Mouse (Mus musculus) urinary bladder, postnatal 10 days (tissue): ENCODE results near the gene Clstn3.
"Not testable (repeated sequence)": the region's sequence is repeated elsewhere in the genome, so short reads cannot be mapped to it uniquely, and the experiment has no call there.

ENCODE experiments used
- DNase-seq: peaks from one replicate; pipeline ENCODE4 v3.0.0; 2022; ENCODE audit warnings: low spot score

Clstn3 gene

DNA sequence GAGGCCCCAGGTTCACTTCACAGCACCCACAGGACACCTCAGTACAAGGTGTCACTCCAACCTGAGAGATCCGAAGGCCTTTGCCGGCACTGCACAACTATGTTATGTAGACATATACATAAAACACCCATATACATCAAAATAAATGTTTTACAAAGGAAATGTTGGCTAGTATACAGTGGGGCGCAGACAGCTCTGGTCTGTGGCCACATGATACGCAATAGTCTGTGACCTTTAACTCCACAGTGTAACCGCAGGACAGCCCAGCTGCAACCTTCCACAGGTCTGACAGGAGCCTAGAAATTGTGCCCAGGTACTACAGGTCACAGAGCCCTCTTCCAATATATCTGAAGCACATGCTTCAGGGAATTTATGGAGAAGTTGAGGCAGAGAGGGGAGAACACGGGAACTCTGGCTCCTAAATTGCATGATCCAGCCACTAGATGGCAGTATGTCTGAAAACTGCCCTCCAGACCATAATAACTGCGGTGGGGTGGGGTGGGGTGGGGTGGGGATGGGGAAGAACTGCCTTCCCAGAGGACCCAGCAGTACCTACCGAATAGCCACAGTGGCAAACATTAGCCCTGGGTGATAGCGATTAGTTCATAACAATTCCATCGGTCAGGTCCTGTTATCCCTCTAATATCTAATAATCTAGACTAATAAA is 16.3 kb downstream of the Clstn3 start:
- DNase-seq: no peak

DNA sequence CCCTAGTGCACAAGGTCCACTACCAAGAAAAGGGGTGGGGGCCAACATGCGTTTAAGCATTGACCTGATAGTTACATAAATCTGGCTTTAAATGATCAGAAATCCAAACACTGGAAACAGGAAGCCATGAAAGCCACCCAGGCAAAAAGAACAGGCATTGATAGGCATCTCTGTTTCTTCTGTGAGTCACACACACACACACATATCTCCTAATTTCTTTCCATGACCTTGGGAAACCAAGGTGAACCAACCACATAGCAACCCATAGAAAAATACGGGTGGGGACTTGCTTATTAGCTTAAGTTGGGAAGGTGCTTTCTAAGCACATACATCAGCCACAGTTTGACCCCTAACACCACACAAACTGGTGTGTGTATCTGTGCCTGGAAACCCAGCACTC is 17.2 kb downstream of the Clstn3 start:
- DNase-seq: no peak

DNA sequence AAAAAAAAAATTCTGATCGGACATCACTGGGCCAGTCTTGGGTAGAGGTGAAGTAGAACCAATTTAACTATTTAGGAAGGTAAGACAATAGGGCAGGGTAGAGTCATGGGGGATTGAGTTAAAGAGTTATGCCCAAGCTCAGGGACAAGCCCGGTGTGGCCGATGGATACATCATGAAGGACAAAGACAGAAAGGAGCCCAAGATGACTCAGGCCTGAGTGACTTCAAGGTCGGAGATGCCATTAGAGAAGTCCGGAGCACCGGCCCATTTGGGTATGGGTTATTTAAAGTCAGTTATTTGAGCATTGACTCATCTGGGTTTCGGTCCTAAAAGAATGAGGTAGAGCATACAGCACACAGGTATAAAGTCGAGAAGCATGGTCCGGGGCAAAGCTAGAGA is 18.1 kb downstream of the Clstn3 start:
- DNase-seq: no peak

DNA sequence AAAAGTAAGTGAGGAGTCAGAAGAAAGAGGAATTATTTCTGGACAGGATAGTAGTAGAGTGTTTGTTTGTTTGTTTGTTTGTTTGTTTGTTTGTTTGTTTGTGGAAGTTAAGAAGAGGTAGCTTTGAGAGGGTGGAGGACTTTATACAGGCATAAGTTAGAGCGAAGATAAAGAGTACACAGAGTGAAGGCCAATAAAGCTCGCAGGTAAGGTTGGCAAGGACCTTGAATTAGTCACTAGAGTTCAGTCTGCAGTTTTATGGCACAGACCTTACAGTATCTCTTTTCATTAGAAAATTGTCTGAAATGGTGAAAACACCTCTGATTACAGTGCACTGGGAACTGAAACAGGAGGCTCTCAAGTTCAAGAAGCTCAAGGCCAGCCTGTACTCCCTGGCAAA is 18.6 kb downstream of the Clstn3 start:
- no peak for DNase-seq

DNA sequence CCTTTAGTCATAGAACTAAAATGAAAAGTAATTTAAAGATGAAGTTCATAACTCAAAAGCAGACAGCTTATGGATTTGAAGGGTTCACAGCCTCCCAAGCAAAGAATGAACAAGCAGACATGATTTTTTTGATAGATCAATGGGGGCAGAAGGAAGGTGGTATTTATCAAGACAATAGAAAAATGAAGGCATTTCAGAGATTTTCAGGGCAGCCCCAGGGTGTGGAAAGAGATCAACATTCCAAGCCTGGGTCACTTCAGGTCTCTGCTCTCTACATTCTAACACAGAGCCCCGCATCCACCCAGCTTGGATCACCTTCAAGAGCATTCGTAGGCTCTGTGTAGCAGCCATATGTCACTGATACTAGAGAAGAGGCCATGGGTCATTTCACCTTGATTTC is 21.3 kb downstream of the Clstn3 start:
- DNase-seq: no peak

DNA sequence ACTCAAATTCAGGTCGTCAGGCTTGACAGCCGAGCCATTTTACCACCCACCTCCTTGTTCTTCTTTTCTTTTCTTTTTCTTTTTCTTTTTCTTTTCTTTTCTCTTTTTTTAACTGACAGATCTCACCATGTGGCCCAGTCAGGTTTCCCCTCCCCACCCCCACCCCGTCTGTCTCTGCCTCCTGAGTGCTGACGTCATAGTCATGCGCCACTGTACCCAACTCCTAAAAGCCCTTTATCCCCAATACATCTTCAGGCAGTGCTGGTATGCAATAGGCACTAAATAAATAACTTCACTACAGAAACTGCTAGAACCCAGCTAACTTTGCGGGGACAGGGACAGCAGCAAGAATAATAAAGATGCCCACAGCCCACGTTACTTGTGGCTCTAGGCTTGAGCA is 28.3 kb downstream of the Clstn3 start:
- no peak for DNase-seq

DNA sequence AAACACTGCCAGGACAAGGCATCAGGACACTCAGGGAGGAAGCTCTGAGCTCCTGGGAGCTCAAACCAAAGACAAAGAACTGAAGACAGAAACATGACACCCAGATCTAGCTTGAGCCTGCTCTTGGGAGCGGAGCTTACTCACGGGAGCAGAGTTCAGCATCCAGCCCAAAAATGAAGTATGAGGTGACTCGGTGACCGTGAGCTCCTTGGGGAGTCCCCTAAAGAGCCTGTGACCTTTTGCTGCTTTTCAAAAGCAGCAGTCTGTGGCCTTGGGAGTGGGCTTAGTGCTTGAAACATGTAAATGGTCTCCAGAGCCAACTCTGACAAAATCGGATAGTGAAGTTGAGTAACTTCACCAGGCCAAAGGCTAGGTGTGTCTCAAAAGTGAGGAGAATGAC is 29.4 kb downstream of the Clstn3 start:
- no peak for DNase-seq

DNA sequence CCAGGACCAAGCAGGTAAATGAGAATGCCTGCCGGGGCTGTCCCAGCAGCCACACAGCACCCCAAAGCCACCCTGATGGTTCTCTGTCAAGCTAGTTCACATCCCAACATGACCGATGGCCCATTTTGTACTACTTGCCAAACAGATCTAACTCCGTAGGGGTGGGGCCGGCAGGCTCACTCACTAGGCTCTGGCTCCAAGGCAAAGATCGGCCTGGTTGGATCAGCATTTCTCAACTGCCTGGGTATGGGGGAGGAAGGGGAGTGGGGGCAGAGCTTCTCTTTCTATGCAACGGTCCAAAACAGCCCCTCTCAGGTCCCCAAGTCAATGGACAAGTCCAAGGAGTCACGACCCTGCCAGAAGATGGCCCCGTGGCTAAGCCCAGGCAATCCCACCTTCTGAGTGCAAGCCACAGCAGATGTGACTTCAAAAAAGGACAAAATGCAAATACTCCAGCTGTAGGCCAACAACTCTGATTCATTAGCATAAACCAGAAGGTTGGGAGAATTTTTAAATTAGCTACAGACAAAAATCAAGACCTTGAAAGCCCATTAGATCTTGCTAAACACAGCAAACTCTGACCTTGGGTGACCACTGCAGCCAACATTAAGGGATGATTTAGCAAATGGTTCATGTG is 30.8 kb downstream of the Clstn3 start:
- no peak for DNase-seq

DNA sequence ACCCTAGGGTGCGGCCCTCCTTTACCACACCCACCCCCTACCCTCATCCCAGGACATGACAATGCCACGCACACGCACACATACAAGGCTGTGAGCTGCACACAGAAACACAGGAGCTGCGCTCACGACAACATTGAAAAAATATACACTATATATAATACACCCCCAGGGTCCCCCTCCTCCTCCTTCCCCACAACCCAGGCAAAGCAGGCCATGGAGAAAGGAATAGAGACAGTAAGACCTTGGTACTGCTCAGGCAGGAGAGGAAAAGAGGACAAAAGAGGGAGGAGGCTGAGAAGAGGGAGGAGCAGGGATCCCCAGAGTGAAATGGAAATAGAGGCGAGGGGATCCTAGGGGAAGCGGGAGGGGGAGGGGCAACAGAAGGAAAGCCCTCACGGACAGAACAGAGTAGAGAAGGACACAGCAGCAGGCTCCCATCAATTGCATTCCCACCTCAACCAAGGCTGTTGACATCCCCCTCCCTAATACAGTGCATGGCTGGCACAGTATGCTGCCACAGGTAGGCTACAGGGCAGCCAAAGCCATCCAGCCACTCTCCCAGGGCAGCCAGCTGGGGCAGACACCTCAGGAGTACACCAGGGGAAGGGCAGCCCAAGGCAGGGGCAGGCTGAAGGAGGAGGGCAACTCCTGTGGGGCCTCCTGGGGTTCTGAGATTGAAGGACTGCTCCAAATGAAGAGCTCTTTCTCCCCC is 33.7 kb downstream of the Clstn3 start:
- no peak for DNase-seq

DNA sequence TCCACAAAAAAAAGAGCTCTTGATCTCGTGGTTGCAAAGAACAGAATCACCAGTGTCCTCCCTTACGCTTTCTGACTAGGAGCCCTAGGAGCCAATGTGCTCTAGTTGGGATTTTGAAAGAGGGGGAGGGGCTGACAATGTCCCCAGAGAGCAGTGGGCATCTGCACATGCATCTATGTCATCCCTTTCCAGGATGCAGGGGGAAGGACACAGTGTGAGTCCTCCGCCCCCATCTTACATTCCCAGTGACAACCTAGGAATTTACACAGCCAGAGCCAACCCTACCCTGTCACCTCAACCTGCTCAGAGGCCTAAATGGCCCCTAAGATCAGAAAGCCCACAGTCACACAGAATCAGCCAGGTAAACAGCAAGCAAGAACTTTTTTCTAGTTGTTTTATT is 34.2 kb downstream of the Clstn3 start:
- no peak for DNase-seq

DNA sequence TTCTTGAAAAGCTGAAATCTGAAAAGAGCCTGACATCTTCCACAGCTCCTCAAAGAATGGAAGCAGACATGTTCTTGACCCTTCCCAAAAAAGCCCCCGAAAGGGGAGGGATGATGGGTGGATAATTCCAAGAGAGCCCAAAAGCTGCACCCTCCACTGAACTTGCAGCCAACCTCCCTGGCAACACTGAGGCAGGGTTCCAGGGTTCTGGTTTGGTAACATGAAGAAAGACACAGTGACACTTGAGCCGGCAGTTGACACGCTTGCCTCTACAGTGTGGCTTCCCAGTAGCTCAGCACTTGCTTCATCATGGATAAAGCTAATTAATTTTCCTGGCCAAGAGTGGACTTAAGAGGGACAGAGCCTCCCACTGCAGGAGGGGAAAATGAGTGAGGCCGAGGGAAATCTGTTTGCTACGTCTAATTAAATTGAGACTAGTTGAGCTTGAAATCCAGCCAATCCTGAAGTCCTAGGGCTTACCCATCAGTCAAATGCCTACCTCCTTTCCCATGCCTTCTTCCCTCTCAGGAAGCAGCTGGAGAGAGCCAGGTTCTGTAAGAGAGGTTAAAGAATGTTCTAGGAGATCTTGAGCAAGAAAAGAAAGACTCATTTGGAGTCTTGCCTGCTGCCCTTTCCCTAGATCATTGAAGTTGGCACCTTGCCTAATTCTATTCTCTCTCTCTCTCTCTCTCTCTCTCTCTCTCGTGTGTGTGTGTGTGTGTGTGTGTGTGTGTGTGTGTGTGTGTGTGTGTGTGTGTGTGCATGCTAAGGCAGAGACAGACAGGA is 36.6 kb downstream of the Clstn3 start:
- no peak for DNase-seq

DNA sequence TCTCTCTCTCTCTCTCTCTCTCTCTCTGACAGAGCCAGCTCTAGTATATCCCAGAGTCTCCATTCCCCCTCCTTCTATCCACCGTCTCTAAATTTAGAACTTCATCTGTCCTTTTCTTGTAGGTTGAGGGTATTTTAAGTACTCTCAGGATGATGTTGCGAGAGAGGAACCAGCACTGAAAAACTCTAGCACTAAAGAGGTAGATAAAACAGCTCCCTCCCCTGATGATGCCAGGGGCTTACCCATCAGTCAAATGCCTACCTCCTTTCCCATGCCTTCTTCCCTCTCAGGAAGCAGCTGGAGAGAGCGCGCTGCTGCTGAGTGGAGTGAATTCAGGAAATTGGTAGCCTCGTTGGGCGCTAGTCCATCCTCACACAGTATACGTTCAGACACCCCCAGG is 37.3 kb downstream of the Clstn3 start:
- no peak for DNase-seq

DNA sequence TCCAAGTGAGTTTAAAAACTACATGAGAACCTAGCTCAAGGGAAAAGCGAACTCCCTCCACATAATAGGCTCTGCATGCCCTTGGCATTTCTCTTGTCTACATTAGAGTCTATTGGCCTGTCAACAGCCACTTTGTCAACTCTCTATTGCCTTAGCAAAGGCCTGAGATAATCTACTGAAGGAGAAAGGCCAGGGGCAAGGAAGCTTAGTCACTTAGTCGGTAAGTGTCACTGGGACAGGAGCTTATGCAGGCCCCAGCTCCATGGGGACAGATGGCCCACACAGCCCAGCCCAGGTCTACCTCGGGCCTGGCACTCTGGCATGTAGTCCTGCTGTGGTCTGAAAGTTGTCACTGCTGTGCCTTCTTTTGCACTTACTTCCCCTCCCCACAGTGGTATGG is 38.0 kb downstream of the Clstn3 start:
- DNase-seq: no peak

DNA sequence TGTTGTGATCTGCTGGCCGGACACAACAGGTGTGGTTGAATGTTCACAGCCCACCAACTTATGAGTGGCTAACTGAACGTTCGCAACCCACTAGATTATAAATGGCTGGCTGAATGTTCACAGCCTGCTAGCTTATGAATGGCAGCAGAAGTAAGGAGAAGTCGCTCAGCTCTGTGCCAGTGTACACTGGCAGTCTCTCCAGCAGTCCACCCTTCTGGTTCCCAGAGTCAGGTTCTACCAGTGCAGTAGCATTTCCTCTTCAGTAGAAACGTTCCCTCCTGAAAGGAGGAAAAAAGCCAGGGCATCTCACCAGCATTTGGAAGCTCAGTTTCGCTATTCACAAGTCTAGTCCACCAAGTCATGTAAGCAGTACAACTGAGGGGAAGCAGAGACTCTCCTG is 39.1 kb downstream of the Clstn3 start:
- no peak for DNase-seq

DNA sequence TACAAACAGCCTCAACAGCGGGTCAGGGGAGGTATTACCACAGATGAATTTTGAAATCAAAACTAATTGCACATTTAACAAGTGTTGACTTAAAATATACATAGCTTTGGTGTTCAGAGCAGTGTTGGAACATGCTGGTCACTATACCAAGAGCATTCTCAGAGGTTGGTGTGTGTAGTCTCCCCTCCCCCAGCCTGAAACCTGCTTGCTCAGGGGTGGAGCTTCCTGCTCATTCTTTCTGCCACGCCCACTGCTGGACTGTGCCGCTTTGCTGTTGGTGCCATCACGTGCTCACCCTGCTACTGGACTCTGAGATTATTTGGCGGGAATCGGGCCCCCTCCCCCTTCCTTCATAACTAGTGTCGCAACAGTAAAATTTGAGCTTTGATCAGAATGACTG is 39.6 kb downstream of the Clstn3 start:
- not testable (repeated sequence) for DNase-seq

DNA sequence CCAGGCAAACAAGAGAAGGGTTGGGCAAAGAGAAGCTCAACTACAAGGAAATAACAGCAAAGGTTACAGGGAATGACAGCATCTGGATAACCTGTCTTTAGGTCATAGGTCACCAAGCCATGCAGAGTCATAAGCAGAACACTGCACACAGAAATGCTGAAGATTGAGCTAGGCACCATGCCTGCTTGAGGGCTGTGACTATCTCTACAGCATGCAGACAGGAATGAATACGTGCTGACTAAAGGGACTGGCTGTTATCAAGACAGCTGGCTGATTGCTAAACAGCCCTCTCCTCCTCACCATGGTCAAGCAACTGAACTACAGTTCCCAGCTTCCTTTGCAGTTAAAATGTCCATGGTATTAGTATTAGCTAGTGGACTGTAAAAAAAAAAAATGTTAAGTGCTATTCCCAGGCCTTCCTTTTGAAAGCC is 40.5 kb downstream of the Clstn3 start:
- DNase-seq: no peak

DNA sequence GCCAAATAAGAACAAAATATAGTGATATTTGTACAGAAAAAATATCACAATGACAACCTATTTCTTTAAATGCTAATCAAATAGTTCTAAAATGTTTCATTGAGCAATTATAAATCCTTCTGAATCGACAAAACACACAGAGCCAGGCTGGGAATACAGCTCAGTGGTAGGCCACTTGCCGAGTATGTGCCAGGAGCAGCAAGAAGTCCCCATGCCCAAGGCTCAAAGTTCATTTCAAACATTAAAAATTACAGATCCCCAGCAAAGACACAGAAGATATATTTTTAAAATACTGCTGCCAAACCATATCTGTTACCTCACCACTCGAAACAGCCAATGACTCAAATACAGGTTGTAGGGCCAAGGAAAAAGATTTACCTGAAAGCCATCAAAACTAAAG is 45.9 kb downstream of the Clstn3 start:
- no peak for DNase-seq

DNA sequence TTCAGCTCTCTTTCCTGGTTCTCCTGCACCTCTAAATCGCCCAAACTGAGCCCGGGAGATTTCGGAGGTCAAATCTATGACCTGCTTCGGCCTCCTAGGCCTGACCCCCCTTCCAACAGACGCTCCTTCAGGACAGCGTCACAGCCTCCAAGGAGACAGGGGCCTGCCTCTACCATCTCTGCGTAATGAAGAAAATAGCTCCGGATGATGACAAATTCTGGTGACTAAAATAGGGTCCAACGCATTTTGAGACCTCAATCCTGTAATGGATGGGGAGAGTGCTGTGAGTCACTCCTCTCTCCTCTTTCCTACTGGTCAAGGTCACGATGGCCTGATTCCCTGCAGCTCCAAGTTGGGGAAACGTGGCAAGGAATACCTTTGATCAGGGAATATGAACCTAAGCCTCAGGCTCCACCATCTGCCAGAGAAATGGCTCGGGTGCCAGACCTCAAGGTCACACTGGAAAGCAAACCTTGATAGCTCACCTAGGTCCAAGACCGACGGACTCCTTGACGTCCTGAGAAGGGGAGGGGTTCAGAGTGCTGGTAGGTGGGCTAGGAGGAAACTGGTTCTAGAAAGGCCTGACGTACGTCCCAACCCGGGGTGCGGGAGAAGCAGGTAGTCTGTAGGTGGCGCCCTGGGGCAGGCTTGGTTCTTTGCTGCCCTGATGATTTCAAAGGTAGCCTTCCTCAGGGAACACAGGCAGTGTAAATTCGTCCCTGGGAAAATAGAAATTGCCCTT is 49.1 kb downstream of the Clstn3 start:
- DNase-seq: no peak

DNA sequence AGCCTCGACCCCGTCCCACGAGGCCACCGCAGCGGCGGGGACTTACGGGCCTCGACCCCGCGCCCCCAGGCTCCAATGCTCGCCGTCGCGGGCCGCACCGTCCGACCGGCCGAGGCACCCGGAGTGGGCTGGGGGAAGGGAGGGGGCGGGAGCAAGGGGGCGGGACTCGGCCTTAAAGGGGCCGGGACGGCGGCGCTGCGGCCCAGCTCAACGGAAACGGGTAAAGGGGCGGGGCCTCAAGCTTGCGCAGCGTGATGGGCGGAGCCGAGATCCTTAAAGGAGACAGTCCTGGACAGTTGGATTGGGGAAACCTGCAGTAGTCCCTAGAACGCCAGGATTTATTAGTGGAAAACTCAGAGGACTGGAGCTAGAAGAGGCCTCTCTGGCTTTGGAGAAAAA is 49.7 kb downstream of the Clstn3 start, which contains the start of gene Pex5:
TSS of gene Pex5 (minus strand) at position 141 of the 399 bp plus-strand sequence.
- DNase-seq: peak; percentile 87

DNA sequence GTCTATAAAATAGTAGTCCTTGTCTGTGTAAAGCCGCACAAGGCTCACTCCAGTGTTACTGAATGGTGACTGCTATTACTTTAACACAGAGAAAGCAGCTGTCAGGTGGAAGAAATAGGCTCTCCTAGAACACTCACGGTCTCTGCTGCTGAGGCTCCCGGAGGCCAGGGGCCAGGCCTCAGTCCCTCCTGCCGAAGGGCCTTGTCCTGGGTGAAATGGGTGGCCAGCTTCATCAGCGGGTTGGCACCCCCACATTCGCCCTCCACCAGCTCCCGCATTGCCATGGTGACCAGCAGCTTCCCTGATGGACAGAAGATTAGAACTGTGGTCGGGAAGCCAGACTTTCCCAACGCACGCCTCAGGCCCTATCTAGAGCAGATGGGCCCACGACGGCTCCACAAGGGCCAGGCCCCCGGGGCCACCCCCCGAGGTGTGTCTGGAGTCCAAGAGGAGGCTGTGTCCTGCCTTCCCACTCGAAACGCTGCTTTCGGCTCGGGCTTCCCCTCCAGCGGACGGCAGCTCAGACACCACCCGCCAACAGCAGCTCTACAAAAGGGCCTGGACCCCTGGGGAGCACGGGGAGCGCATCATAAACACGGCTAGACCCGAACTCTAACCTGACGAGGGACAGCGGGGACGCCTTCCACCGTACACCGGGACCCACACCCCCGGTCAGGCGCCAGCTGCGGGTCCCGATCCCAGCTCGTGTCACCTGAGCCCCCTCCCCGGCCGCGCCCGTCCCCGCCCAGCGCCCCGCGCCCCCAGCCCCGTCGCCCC is 50.3 kb downstream of the Clstn3 start:
- no peak for DNase-seq

DNA sequence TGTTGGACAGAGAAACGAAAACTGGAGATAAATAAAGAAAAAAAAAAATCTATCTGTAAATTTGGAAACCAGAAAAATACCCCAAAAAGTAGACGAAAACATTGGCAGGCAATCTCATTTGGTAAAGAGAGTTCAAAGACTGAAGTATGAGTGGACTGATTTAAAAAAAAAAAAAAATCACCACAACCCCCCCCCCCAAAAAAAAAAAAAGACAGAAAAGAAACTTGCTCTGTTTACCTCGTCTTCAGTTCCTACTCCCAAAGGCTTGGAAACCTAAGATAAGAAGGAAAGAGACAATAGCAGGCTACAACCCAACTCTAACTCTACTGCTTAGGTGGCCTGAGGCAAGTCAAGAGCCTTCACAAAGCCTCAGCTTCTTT is 50.8 kb downstream of the Clstn3 start:
- DNase-seq: no peak
